Mouse (Mus musculus): ENCODE results near the gene Aph1c. TPM values are rescaled to one million over a fixed set of nuclear protein-coding genes. Genes with fewer than 3 reads are reported as not detected.
A peak's percentile ranks its signal among the peaks of the same experiment; 100 is the strongest.
"Not testable (repeated sequence)": the region's sequence is repeated elsewhere in the genome, so short reads cannot be mapped to it uniquely, and the experiment has no call there.

Aph1c gene
- total and polyA plus RNA-seq, 3 experiments = 0.07 to 0.89 (median 0.10) TPM

DNA sequence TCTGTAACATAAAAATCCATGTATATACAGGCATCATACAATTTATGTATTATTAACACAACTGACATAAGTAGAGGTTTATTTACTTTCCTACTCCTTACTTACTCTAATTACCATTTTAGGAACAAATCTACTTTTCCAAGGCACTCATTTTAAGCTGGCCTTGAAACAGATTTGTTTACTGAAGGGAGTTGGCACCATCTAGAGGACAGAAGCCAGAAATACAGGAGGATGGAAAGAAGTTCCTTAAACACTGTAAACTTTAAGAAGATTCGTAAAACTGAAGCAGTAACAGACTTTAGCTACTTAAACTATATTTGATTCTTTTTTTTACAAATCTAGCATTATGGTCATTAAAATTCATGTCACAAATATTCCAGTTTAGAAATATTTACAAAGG is 8.5 kb downstream of the Aph1c start:
- TF ChIP-seq E2F4 (IDR thresholded peaks at IDR 0.05; ENCODE audit: insufficient replicate concordance, low read depth, low read length) (0 out of 2 replicates have a peak, but pooled peaks have one; percentile 34), JUND (conservative IDR thresholded peaks at IDR 0.05; ENCODE audit: low read depth, low read length) (peak; percentile 37; the same call in 1 of the 2 replicates), CTCF (conservative IDR thresholded peaks at IDR 0.05 in 1 of 2, IDR thresholded peaks at IDR 0.05 in 1 of 2; ENCODE audit: low read depth in 2 of 2, low read length in 2 of 2) (peak in 1 of 2 experiments; percentile 91; a peak in 3 of 4 replicates), ZC3H11A (IDR thresholded peaks at IDR 0.05; ENCODE audit: low read depth, low read length) (peak; percentile 67), ELF1 (IDR thresholded peaks at IDR 0.05; ENCODE audit: low read depth, low read length) (no peak), MAFK (IDR thresholded peaks at IDR 0.05; ENCODE audit: insufficient replicate concordance, low read length) (no peak), SMC3 (IDR thresholded peaks at IDR 0.05; ENCODE audit: low read depth, low read length) (peak; percentile 86), UBTF (IDR thresholded peaks at IDR 0.05; ENCODE audit: low read depth, low read length) (no peak), MYC (IDR thresholded peaks at IDR 0.05; ENCODE audit: low read depth, low read length) (no peak), NRF1 (IDR thresholded peaks at IDR 0.05; ENCODE audit: low read depth, low read length) (no peak), RAD21 (IDR thresholded peaks at IDR 0.05; ENCODE audit: low read depth, low read length) (peak; percentile 97)
- no peak overlapping the region for H3K4me3 ChIP-seq (replicated peaks in 1 of 3; ENCODE audit: low read depth in 2 of 3, low read length in 2 of 3, poor library complexity in 1 of 3)
- in situ Hi-C loops (cut with MboI; ENCODE audit: low pct_ligation_motif_present, low pct_unique_long_range_greater_than_20kb, low sequenced_read_pairs) = no loop called here
- dilution Hi-C loops (cut with MboI; ENCODE audit: extremely low pct_ligation_motif_present, extremely low pct_unique_long_range_greater_than_20kb, low sequenced_read_pairs) = no loop called here
- peaks cover 0 to 2% of the 10 kb centered on the region in 2 experiments; a peak in 1 of 4 replicates for H3K4me1 ChIP-seq (ENCODE audit: control insufficient read depth in 1 of 2, insufficient read depth in 2 of 2)
- H3K27me3 ChIP-seq (replicated peaks) = no peaks in the 10 kb centered on the region
- no peak overlapping the region for H3K9ac ChIP-seq (ENCODE audit: insufficient read depth, low read depth)
- H3K79me2 ChIP-seq (replicated peaks; ENCODE audit: control insufficient read depth, extremely low read depth, insufficient read depth, poor library complexity, severe bottlenecking) = no peaks in the 10 kb centered on the region
- H3K4me2 ChIP-seq (ENCODE audit: insufficient read depth, low read depth, poor library complexity, severe bottlenecking) = no peak overlapping the region
- H3K27ac ChIP-seq (ENCODE audit: insufficient read depth, low read depth) = no peak overlapping the region
- H3K36me3 ChIP-seq (replicated peaks in 1 of 2; ENCODE audit: control insufficient read depth in 1 of 2, insufficient read depth in 1 of 2, low read length in 1 of 2) = no peaks in the 10 kb centered on the region
- peak; percentile 52 for DNase-seq (ENCODE audit: extremely low read depth)
- H3K9me3 ChIP-seq (replicated peaks; ENCODE audit: low read length) = no peaks in the 10 kb centered on the region

DNA sequence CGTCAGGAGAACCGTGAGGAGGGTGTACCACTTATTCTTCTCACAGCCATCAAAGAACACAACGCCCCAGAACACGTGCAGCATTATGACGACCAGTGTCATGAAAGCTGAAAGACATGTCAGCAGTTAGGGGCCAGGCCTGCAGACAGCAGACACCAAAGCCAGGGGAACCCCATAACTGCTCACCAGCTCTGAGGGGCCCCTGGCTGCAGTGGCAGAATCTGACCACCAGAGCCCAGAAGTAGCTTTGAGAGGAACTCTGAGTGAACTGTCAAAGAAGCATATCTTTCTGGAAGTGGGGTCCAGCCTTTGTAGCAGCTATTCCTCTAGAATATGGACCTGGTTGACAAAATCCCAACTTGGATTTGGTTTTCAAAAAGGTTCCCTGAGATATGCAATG is 12.3 kb downstream of the Aph1c start:
- H3K4me1 ChIP-seq (ENCODE audit: control insufficient read depth in 1 of 2, insufficient read depth in 2 of 2); H3K36me3 ChIP-seq (replicated peaks in 1 of 2; ENCODE audit: control insufficient read depth in 1 of 2, insufficient read depth in 1 of 2, low read length in 1 of 2); H3K4me3 ChIP-seq (replicated peaks in 1 of 3; ENCODE audit: low read depth in 2 of 3, low read length in 2 of 3, poor library complexity in 1 of 3); DNase-seq (ENCODE audit: extremely low read depth); H3K4me2 ChIP-seq (ENCODE audit: insufficient read depth, low read depth, poor library complexity, severe bottlenecking); dilution Hi-C loops (cut with MboI; ENCODE audit: extremely low pct_ligation_motif_present, extremely low pct_unique_long_range_greater_than_20kb, low sequenced_read_pairs); H3K79me2 ChIP-seq (replicated peaks; ENCODE audit: control insufficient read depth, extremely low read depth, insufficient read depth, poor library complexity, severe bottlenecking); H3K27me3 ChIP-seq (replicated peaks); H3K9ac ChIP-seq (ENCODE audit: insufficient read depth, low read depth); in situ Hi-C loops (cut with MboI; ENCODE audit: low pct_ligation_motif_present, low pct_unique_long_range_greater_than_20kb, low sequenced_read_pairs); H3K27ac ChIP-seq (ENCODE audit: insufficient read depth, low read depth); H3K9me3 ChIP-seq (replicated peaks; ENCODE audit: low read length): not testable (repeated sequence)
- TF ChIP-seq CTCF (conservative IDR thresholded peaks at IDR 0.05 in 1 of 2, IDR thresholded peaks at IDR 0.05 in 1 of 2; ENCODE audit: low read depth in 2 of 2, low read length in 2 of 2) = peak in 1 of 2 experiments; percentile 39; a peak in 2 of 4 replicates
- TF ChIP-seq SMC3 (IDR thresholded peaks at IDR 0.05; ENCODE audit: low read depth, low read length) = peak; percentile 16; the same call in 1 of the 2 replicates

DNA sequence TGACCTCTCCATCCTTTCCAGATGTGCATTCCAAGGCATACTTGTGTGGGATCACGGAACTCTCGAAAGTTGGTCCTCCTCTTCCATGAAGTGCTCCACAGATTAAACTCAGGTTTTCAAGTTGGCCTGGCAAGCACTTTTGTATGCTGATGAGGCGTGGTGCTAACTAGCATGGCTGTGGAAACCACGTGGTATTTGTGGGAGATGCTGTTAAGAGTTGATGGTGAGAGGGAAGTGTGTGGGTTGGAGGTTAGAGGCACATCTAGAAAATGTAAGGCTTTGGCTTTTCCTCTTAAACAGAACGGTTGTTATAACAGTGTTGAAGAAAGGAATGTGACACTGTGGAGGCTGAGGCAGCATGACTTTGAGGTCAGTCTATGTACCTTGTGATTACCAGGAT is 13.5 kb downstream of the Aph1c start:
- Histone ChIP-seq H3K4me1 (ENCODE audit: control insufficient read depth in 1 of 2, insufficient read depth in 2 of 2) (no peaks in the 10 kb centered on the region), H3K27me3 (replicated peaks) (no peaks in the 10 kb centered on the region), H3K9ac (ENCODE audit: insufficient read depth, low read depth) (no peak overlapping the region), H3K4me3 (replicated peaks in 1 of 3; ENCODE audit: low read depth in 2 of 3, low read length in 2 of 3, poor library complexity in 1 of 3) (no peak overlapping the region), H3K27ac (ENCODE audit: insufficient read depth, low read depth) (no peak overlapping the region), H3K79me2 (replicated peaks; ENCODE audit: control insufficient read depth, extremely low read depth, insufficient read depth, poor library complexity, severe bottlenecking) (no peaks in the 10 kb centered on the region), H3K36me3 (replicated peaks in 1 of 2; ENCODE audit: control insufficient read depth in 1 of 2, insufficient read depth in 1 of 2, low read length in 1 of 2) (no peaks in the 10 kb centered on the region), H3K4me2 (ENCODE audit: insufficient read depth, low read depth, poor library complexity, severe bottlenecking) (no peak overlapping the region), H3K9me3 (replicated peaks; ENCODE audit: low read length) (no peaks in the 10 kb centered on the region)
- in situ Hi-C loops (cut with MboI; ENCODE audit: low pct_ligation_motif_present, low pct_unique_long_range_greater_than_20kb, low sequenced_read_pairs) (no loop called here), dilution Hi-C loops (cut with MboI; ENCODE audit: extremely low pct_ligation_motif_present, extremely low pct_unique_long_range_greater_than_20kb, low sequenced_read_pairs) (no loop called here)
- DNase-seq (ENCODE audit: extremely low read depth) = no peak
- no peak for TF ChIP-seq ZMIZ1 (IDR thresholded peaks at IDR 0.05; ENCODE audit: low read depth, low read length)
- TF ChIP-seq MAZ (IDR thresholded peaks at IDR 0.05; ENCODE audit: low read depth, low read length) = no peak
- no peak for TF ChIP-seq EP300 (IDR thresholded peaks at IDR 0.05; ENCODE audit: low read length)
- TF ChIP-seq E2F4 (IDR thresholded peaks at IDR 0.05; ENCODE audit: insufficient replicate concordance, low read depth, low read length) = no peak
- no peak for TF ChIP-seq MEF2A (IDR thresholded peaks at IDR 0.05; ENCODE audit: borderline replicate concordance, low read depth, low read length)
- TF ChIP-seq TCF12 (IDR thresholded peaks at IDR 0.05; ENCODE audit: low read depth, low read length) = no peak
- no peak for TF ChIP-seq ZNF384 (IDR thresholded peaks at IDR 0.05; ENCODE audit: low read depth, low read length)
- TF ChIP-seq ETS1 (conservative IDR thresholded peaks at IDR 0.05; ENCODE audit: low read depth, low read length) = no peak
- no peak for TF ChIP-seq NRF1 (IDR thresholded peaks at IDR 0.05; ENCODE audit: low read depth, low read length)
- no peak for TF ChIP-seq POLR2AphosphoS2 (IDR thresholded peaks at IDR 0.05; ENCODE audit: low read depth, low read length)

Measured in CH12.LX (cell line).